Mouse (Mus musculus): Measurements from ENCODE around the gene Creb1. TPM values are rescaled to one million over a fixed set of nuclear protein-coding genes. Genes with fewer than 3 reads are reported as not detected.

Creb1 gene
- polyA plus RNA-seq, 1 experiment from 2014 or later: 27.5 TPM

GRCm38 (mm10) chr1:64618226-64618625, 85.8 kb downstream of the Creb1 start:
- no peaks in the 10 kb centered on the region for H3K36me3 ChIP-seq (ENCODE audit: control insufficient read depth, insufficient read depth, low read length)
- ATAC-seq (ENCODE audit: insufficient read depth, low FRiP score): no peak
- H3K27me3 ChIP-seq (ENCODE audit: control insufficient read depth, insufficient read depth, low read length): no peaks in the 10 kb centered on the region
- no peaks in the 10 kb centered on the region for H3K9me3 ChIP-seq (replicated peaks; ENCODE audit: control insufficient read depth, low read length)
- peak overlapping the region; percentile 83 for H3K4me2 ChIP-seq (ENCODE audit: low read depth, low read length)
- 32% methylated on average over 3 of the region's 3 CpGs for WGBS
- peak overlapping the region; percentile 96; the same call in 1 of the 2 replicates for H3K27ac ChIP-seq (ENCODE audit: low read length)
- peak overlapping the region; percentile 85 for H3K4me3 ChIP-seq (replicated peaks; ENCODE audit: low read length)
- peaks cover 16% of the 10 kb centered on the region; the same call in 1 of the 2 replicates for H3K4me1 ChIP-seq (ENCODE audit: control insufficient read depth, insufficient read depth, low read length)
- peak overlapping the region; percentile 96 for H3K9ac ChIP-seq (ENCODE audit: low read length)

DNA sequence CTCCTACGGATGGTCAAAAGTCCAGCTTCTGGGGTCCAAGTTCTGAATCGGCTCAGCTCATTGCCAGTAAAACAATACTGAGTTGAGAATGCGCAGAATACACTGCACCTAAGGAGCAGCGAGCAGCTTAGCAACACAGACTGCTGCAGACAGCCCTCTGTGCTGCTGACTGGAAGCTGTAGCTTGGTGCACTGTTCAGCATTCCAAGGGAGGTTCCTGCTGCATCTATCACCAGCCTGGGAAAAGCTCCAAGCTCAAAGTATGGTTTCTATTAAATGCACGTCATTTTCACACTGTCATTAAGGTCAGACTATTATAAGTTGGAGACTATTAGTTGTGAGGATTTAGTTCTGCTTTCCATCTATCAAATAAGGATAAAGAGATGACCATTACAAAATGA, 88.7 kb downstream of the Creb1 start:
- Histone ChIP-seq H3K4me1 (ENCODE audit: control insufficient read depth, insufficient read depth, low read length) (peaks cover 13% of the 10 kb centered on the region; the same call in 1 of the 2 replicates), H3K4me3 (replicated peaks; ENCODE audit: low read length) (no peak overlapping the region), H3K4me2 (ENCODE audit: low read depth, low read length) (no peak overlapping the region), H3K27ac (ENCODE audit: low read length) (no peak overlapping the region), H3K9me3 (replicated peaks; ENCODE audit: control insufficient read depth, low read length) (no peaks in the 10 kb centered on the region), H3K27me3 (ENCODE audit: control insufficient read depth, insufficient read depth, low read length) (no peaks in the 10 kb centered on the region), H3K36me3 (ENCODE audit: control insufficient read depth, insufficient read depth, low read length) (no peaks in the 10 kb centered on the region), H3K9ac (ENCODE audit: low read length) (0 out of 2 replicates have a peak overlapping the region, but pooled peaks have one; percentile 10)
- ATAC-seq (ENCODE audit: insufficient read depth, low FRiP score): no peak
- 85% methylated on average over 5 of the region's 5 CpGs for WGBS

GRCm38 (mm10) chr1:64623558-64624435, 91.4 kb downstream of the Creb1 start:
- H3K27ac ChIP-seq (ENCODE audit: low read length): no peak overlapping the region
- H3K36me3 ChIP-seq (ENCODE audit: control insufficient read depth, insufficient read depth, low read length): no peaks in the 10 kb centered on the region
- no peaks in the 10 kb centered on the region for H3K9me3 ChIP-seq (replicated peaks; ENCODE audit: control insufficient read depth, low read length)
- no peak for ATAC-seq (ENCODE audit: insufficient read depth, low FRiP score)
- no peak overlapping the region for H3K4me3 ChIP-seq (replicated peaks; ENCODE audit: low read length)
- H3K9ac ChIP-seq (ENCODE audit: low read length): no peak overlapping the region
- no peaks in the 10 kb centered on the region for H3K27me3 ChIP-seq (ENCODE audit: control insufficient read depth, insufficient read depth, low read length)
- WGBS: 59% methylated on average over 12 of the region's 12 CpGs
- 0 out of 2 replicates have a peak, but pooled peaks cover under 1% of the 10 kb centered on the region for H3K4me1 ChIP-seq (ENCODE audit: control insufficient read depth, insufficient read depth, low read length)
- no peak overlapping the region for H3K4me2 ChIP-seq (ENCODE audit: low read depth, low read length)

DNA sequence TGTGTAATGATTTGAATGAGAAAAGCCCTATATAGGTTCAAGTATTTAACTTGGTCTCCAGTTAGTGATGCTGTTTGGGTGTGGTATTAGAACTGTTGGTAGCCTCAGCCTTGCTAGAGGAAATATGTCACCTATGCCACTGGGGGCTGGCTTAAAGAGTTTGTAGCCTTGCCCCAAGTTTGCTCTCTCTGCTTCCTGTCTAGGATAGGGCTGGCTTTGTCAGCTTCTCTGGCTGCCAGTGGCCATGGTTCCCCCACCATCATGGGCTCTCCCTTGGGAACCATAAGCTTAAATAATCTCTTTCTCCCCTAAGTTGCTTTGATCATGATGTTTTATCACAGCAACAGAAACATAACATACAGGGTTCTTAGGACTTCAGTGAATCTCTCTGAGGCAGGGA, 92.8 kb downstream of the Creb1 start:
- H3K27ac ChIP-seq (ENCODE audit: low read length): no peak overlapping the region
- no peak overlapping the region for H3K9ac ChIP-seq (ENCODE audit: low read length)
- no peaks in the 10 kb centered on the region for H3K4me1 ChIP-seq (ENCODE audit: control insufficient read depth, insufficient read depth, low read length)
- no peaks in the 10 kb centered on the region for H3K36me3 ChIP-seq (ENCODE audit: control insufficient read depth, insufficient read depth, low read length)
- no peaks in the 10 kb centered on the region for H3K9me3 ChIP-seq (replicated peaks; ENCODE audit: control insufficient read depth, low read length)
- ATAC-seq (ENCODE audit: insufficient read depth, low FRiP score): no peak
- H3K4me2 ChIP-seq (ENCODE audit: low read depth, low read length): no peak overlapping the region
- no peaks in the 10 kb centered on the region for H3K27me3 ChIP-seq (ENCODE audit: control insufficient read depth, insufficient read depth, low read length)
- no peak overlapping the region for H3K4me3 ChIP-seq (replicated peaks; ENCODE audit: low read length)

DNA sequence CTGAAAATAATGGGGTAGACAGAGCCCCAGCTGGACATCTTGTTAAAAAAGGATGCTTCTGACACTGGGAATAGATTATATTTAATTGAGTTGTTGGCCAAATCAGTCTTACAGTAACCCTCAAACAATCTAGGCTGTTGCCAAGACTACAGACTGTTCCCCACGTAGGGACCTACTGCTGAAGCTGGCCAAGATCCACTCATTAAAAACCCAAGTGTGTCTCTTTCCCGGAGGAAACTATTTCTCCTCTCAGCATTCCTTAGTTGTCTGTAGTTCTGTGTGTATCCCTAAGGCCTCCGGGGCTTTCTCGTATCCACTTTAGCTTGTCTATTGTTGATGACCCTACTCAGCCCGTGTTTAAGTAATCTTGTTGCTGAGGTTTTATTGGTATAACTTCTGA, 99.1 kb downstream of the Creb1 start:
- 55% methylated on average over 5 of the region's 5 CpGs for WGBS

GRCm38 (mm10) chr1:64633237-64633636, 100.8 kb downstream of the Creb1 start:
- Histone ChIP-seq H3K36me3 (ENCODE audit: control insufficient read depth, insufficient read depth, low read length) (no peaks in the 10 kb centered on the region), H3K9me3 (replicated peaks; ENCODE audit: control insufficient read depth, low read length) (no peaks in the 10 kb centered on the region), H3K4me3 (replicated peaks; ENCODE audit: low read length) (no peak overlapping the region), H3K4me2 (ENCODE audit: low read depth, low read length) (no peak overlapping the region), H3K4me1 (ENCODE audit: control insufficient read depth, insufficient read depth, low read length) (no peaks in the 10 kb centered on the region), H3K9ac (ENCODE audit: low read length) (no peak overlapping the region), H3K27me3 (ENCODE audit: control insufficient read depth, insufficient read depth, low read length) (no peaks in the 10 kb centered on the region), H3K27ac (ENCODE audit: low read length) (no peak overlapping the region)
- WGBS: 64% methylated on average over 3 of the region's 3 CpGs
- no peak for ATAC-seq (ENCODE audit: insufficient read depth, low FRiP score)

More for the DNA sequence above, 99.1 kb downstream of the Creb1 start:
- no peak overlapping the region for H3K4me3 ChIP-seq (replicated peaks; ENCODE audit: low read length)
- no peaks in the 10 kb centered on the region for H3K27me3 ChIP-seq (ENCODE audit: control insufficient read depth, insufficient read depth, low read length)
- no peak for ATAC-seq (ENCODE audit: insufficient read depth, low FRiP score)
- H3K4me2 ChIP-seq (ENCODE audit: low read depth, low read length): no peak overlapping the region
- H3K9me3 ChIP-seq (replicated peaks; ENCODE audit: control insufficient read depth, low read length): no peaks in the 10 kb centered on the region
- no peak overlapping the region for H3K9ac ChIP-seq (ENCODE audit: low read length)
- no peaks in the 10 kb centered on the region for H3K4me1 ChIP-seq (ENCODE audit: control insufficient read depth, insufficient read depth, low read length)
- H3K36me3 ChIP-seq (ENCODE audit: control insufficient read depth, insufficient read depth, low read length): no peaks in the 10 kb centered on the region
- H3K27ac ChIP-seq (ENCODE audit: low read length): no peak overlapping the region

- 57% methylated on average over 2 of the region's 2 CpGs for WGBS
- Histone ChIP-seq H3K4me2 (ENCODE audit: low read depth, low read length) (no peak overlapping the region), H3K9me3 (replicated peaks; ENCODE audit: control insufficient read depth, low read length) (no peaks in the 10 kb centered on the region), H3K27me3 (ENCODE audit: control insufficient read depth, insufficient read depth, low read length) (no peaks in the 10 kb centered on the region), H3K4me3 (replicated peaks; ENCODE audit: low read length) (no peak overlapping the region), H3K4me1 (ENCODE audit: control insufficient read depth, insufficient read depth, low read length) (no peaks in the 10 kb centered on the region), H3K9ac (ENCODE audit: low read length) (no peak overlapping the region), H3K27ac (ENCODE audit: low read length) (no peak overlapping the region), H3K36me3 (ENCODE audit: control insufficient read depth, insufficient read depth, low read length) (no peaks in the 10 kb centered on the region)
- no peak for ATAC-seq (ENCODE audit: insufficient read depth, low FRiP score)
Measured at GRCm38 (mm10) chr1:64635624-64636023, 103.2 kb downstream of the Creb1 start.

- no peaks in the 10 kb centered on the region for H3K4me1 ChIP-seq (ENCODE audit: control insufficient read depth, insufficient read depth, low read length)
- ATAC-seq (ENCODE audit: insufficient read depth, low FRiP score): no peak
- 84% methylated on average over 6 of the region's 6 CpGs for WGBS
- no peak overlapping the region for H3K4me3 ChIP-seq (replicated peaks; ENCODE audit: low read length)
- no peak overlapping the region for H3K9ac ChIP-seq (ENCODE audit: low read length)
- no peak overlapping the region for H3K27ac ChIP-seq (ENCODE audit: low read length)
- H3K36me3 ChIP-seq (ENCODE audit: control insufficient read depth, insufficient read depth, low read length): no peaks in the 10 kb centered on the region
- no peak overlapping the region for H3K4me2 ChIP-seq (ENCODE audit: low read depth, low read length)
- H3K9me3 ChIP-seq (replicated peaks; ENCODE audit: control insufficient read depth, low read length): no peaks in the 10 kb centered on the region
- no peaks in the 10 kb centered on the region for H3K27me3 ChIP-seq (ENCODE audit: control insufficient read depth, insufficient read depth, low read length)
Measured at GRCm38 (mm10) chr1:64639279-64639678, 106.8 kb downstream of the Creb1 start.

DNA sequence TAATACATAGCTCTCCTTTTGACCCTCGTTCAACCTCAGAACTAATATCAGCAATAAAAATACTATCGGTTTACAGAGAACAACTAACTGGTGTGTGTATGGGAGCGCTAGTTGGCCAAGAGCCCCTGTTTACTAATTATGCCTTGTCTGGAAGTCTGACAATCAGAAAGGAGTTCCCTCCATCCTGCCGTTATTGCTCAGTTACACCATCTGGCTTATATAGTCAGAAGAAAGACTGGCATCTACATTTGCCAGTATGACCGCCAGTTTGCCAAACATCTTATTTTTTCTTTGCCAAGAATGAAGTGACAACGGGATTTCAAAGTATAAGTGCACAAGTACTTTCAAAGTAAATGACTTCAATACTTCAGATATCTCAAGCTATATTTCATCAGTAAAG, 108.6 kb downstream of the Creb1 start:
- Histone ChIP-seq H3K36me3 (ENCODE audit: control insufficient read depth, insufficient read depth, low read length) (no peaks in the 10 kb centered on the region), H3K9ac (ENCODE audit: low read length) (no peak overlapping the region), H3K4me2 (ENCODE audit: low read depth, low read length) (no peak overlapping the region), H3K27ac (ENCODE audit: low read length) (no peak overlapping the region), H3K27me3 (ENCODE audit: control insufficient read depth, insufficient read depth, low read length) (no peaks in the 10 kb centered on the region), H3K9me3 (replicated peaks; ENCODE audit: control insufficient read depth, low read length) (no peaks in the 10 kb centered on the region), H3K4me1 (ENCODE audit: control insufficient read depth, insufficient read depth, low read length) (no peaks in the 10 kb centered on the region), H3K4me3 (replicated peaks; ENCODE audit: low read length) (no peak overlapping the region)
- WGBS: 90% methylated on average over 6 of the region's 6 CpGs
- ATAC-seq (ENCODE audit: insufficient read depth, low FRiP score): no peak
